Mouse (Mus musculus): Measurements from ENCODE around the gene Tnrc6c.

The Tnrc6c gene

GRCm38 (mm10) chr11:117794035-117794551, 140.0 kb downstream of the Tnrc6c start:
- WGBS = 76% methylated on average over 4 of the region's 4 CpGs

DNA sequence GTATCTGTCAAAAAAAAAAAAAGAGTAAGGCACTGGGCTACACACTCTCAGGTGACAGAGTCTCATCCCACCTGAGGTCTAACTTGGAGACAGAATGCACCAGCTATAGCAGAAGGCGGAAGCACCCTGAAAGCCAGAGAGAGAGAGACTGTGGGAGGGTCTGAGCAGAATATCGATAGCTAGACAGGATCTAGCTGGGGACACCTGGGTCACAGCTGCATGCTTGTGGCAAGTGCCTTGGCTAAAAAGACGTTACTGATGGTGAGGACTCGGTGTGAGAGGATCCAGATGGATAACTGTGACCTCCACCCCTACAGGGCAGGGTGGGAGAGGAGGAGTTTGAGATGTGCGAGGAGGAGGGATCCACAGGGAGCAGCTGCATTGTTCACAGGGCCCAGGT, 142.9 kb downstream of the Tnrc6c start:
- 82% methylated on average over 5 of the region's 5 CpGs for WGBS

GRCm38 (mm10) chr11:117797511-117798159, 143.5 kb downstream of the Tnrc6c start, which contains the start of gene 6030468B19Rik:
TSS of gene 6030468B19Rik (plus strand) at chr11:117797660.
- WGBS = 85% methylated on average over 9 of the region's 9 CpGs

DNA sequence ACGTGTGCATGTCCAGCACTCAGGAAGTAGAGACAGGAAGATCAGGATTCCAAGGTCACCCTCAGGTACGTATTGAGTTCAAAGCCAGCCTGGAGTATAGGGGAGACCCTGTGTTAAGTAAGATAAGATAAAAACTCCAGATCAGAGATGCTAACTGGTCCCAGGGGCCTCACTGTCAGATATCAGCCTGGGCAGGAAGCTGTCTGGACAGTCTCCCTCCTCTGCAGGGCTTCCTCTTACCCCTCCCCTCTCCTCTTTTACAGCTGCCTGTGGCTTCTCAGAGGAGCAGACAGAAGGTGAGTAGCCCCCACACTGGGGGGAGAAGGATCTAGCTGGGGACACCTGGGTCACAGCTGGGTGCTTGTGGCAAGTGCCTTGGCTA, 144.1 kb downstream of the Tnrc6c start:
- 68% methylated on average over 2 of the region's 2 CpGs for WGBS

DNA sequence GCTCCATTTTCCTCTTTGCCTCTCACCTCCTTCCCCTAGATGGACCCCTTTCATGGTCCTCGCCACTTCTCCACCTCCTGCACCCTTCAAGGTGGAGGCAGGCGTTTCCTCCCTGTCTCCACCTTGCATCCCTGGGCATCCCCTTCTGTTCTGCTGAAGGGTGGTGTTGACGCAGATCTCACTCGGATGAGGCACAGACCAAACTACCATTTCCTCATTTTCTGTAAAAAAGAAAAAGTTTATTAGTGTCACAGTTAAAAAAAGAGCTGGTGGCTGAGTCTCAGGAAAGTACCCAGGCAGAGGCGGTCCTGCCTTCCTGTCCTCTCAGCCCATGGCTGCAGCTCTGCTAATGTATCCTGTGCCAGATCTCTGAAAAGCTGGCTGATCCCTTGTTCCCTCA, 145.1 kb downstream of the Tnrc6c start:
- 60% methylated on average over 5 of the region's 5 CpGs for WGBS

- 66% methylated on average over 7 of the region's 7 CpGs for WGBS
These were observed 145.9 kb downstream of the Tnrc6c start for GRCm38 (mm10) chr11:117800038-117800437.

GRCm38 (mm10) chr11:117801650-117802049, 147.6 kb downstream of the Tnrc6c start:
- WGBS = 90% methylated on average over 7 of the region's 7 CpGs

- 66% methylated on average over 3 of the region's 3 CpGs for WGBS
These were observed 149.1 kb downstream of the Tnrc6c start for GRCm38 (mm10) chr11:117803166-117803688.

- WGBS = 96% methylated on average over 6 of the region's 6 CpGs
These were observed 152.7 kb downstream of the Tnrc6c start for GRCm38 (mm10) chr11:117806781-117807180.

DNA sequence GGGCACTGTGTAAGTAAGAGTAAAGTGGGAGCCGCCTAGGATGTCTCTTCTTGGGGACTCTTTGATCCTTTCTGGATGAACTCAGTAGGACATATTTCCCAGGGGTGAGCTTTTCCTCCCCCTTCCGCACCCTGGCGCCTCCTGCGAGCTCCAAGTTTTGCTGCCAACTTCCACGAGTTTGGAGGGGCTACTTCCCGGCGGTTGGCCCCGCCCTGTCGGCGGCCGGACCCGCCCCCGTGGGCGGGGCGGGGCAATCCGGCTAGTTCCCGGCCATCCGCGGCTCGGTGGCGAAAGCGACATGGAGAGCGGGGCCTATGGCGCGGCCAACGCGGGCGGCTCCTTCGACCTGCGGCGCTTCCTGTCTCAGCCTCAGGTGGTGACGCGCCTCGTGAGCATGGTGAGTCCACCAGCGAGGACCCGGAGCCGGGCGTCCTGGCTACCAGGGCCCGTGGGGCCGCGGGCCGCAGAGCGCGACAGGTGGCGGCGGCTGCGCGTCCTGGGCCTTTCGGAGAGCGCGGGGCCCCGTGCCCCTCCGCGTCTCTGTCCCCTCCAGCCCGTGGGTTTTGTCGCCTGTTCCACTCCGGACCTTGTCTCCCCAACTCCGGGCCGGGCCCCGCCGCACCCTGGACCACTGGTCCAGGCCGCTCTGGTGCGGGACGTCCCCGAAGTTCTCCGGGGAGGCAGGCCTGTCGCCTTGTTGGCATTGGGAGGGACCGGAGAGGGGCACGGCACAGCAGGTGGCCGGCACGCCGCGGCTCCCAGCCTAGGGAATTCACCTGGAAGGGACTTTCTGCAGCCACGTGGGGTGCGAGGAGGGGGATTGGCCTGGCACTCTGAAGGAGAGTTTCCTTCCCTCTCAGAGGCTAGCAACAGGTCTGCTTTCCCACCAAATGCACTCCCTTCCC, 155.6 kb downstream of the Tnrc6c start, which contains the start of the genes Gm20708 and Syngr2:
Gene Gm20708 (plus strand): TSS at position 262 of the 905 bp plus-strand sequence.
Gene Syngr2 (plus strand): TSS at position 262 of the 905 bp plus-strand sequence.
- 1% methylated on average over 69 of the region's 75 CpGs for WGBS

DNA sequence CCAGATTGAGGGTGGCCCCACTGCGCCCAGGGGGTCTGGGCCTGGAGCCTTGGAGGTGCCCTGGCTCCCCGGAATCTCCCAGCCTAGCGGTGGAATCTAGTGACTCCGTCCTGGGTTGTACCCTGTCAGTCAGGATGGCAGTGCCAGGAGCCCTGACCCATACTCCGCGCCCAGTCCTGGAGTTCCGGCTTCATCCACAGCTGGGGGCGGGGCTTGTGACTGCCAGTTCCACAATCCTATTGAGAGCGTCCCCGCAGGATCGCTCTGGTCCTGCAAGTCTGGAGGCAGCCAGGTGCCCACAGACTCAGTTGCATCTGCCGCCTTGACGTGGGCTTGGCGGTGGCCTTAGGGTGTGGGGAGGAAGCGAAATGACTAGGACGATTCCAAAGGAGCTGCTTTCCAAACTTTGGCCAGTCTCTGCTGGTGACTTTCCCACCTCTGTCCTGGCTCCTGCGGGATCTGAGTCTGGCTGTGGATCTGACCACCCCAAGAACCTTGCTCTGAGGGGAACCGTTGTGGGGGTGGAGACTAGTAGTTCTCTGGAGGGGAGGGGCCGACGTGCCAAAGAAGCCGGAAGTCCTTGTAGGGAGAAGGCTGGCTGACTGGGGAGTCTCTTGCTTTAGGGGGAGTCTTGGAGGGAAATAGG, 156.4 kb downstream of the Tnrc6c start:
- 4% methylated on average over 21 of the region's 21 CpGs for WGBS

Measured in cerebral cortex, adult 2 months (tissue).